Mouse (Mus musculus) heart, embryonic 11.5 days (tissue): ENCODE data around the gene Exoc2. TPM values are rescaled to one million over a fixed set of nuclear protein-coding genes. Genes with fewer than 3 reads are reported as not detected.

ENCODE experiments used
- ATAC-seq: fragments of 200-750 bp; cut with Nextera tagmentation; replicated peaks from 2 replicates; pipeline ENCODE4 v1.8.0; 2017; ENCODE audit warnings: moderate library complexity; ENCODE audit not compliant: insufficient number of reproducible peaks, low FRiP score, low TSS enrichment
- H3K27ac ChIP-seq: fragments of 300-500 bp; sonication (generic); 2 replicates; pipeline ENCODE4 v1.5.1; 2014; ENCODE audit warnings: mild to moderate bottlenecking, low read depth, low read length
- H3K27me3 ChIP-seq: fragments of 300-500 bp; sonication (generic); 2 replicates; pipeline ENCODE4 v1.6.1; 2014; ENCODE audit warnings: mild to moderate bottlenecking, low read length, mixed read lengths; ENCODE audit not compliant: control insufficient read depth, insufficient read depth
- H3K36me3 ChIP-seq: fragments of 300-500 bp; sonication (generic); 2 replicates; pipeline ENCODE4 v1.6.1; 2014; ENCODE audit warnings: mild to moderate bottlenecking, low read length, moderate library complexity, mixed read lengths; ENCODE audit not compliant: control insufficient read depth, insufficient read depth
- H3K4me1 ChIP-seq: fragments of 300-500 bp; sonication (generic); 2 replicates; pipeline ENCODE4 v1.6.1; 2014; ENCODE audit warnings: low read length; ENCODE audit not compliant: control insufficient read depth, insufficient read depth
- H3K4me2 ChIP-seq: fragments of 300-500 bp; sonication (generic); 2 replicates; pipeline ENCODE4 v1.6.1; 2014; ENCODE audit warnings: mild to moderate bottlenecking, moderate library complexity
- H3K4me3 ChIP-seq: fragments of 300-500 bp; sonication (generic); 2 replicates; pipeline ENCODE4 v1.5.1; 2014; ENCODE audit warnings: low read depth, low read length
- H3K9ac ChIP-seq: fragments of 300-500 bp; sonication (generic); 2 replicates; pipeline ENCODE4 v1.6.1; 2014; ENCODE audit warnings: mild to moderate bottlenecking, low read depth, low read length, moderate library complexity
- H3K9me3 ChIP-seq: fragments of 300-500 bp; sonication (generic); replicated peaks from 2 replicates; pipeline ENCODE4 v1.6.1; 2016; ENCODE audit warnings: low read length; ENCODE audit not compliant: control insufficient read depth
- WGBS: fragments of 180-500 bp; shearing (Covaris S2); extraction: QIAGEN DNeasy Blood & Tissue Kit; methylation state at CpG from one replicate; pipeline ENCODE4 v1.1.7; 2014; ENCODE audit not compliant: insufficient replicate concordance; 5-methylcytosine and 5-hydroxymethylcytosine counted together
- polyA plus RNA-seq: library from polyadenylated mRNA; unstranded; fragments of >200 nt; fragmentation: Nextera tagmentation; extraction: Ambion mirVana; gene quantifications from 2 replicates; pipeline ENCODE4 v1.2.1, GENCODE M21; 2014

Exoc2 gene
- polyA plus RNA-seq, 1 experiment from 2014 or later = 25.8 TPM

- no peaks in the 10 kb centered on the region for H3K9me3 ChIP-seq
- no peaks in the 10 kb centered on the region for H3K27me3 ChIP-seq
- no peak for ATAC-seq
- no peaks in the 10 kb centered on the region for H3K36me3 ChIP-seq
- no peak overlapping the region for H3K9ac ChIP-seq
- 89% methylated on average over 7 of the region's 7 CpGs for WGBS
- H3K4me1 ChIP-seq = no peaks in the 10 kb centered on the region
- no peak overlapping the region for H3K27ac ChIP-seq
- H3K4me2 ChIP-seq = no peak overlapping the region
- no peak overlapping the region for H3K4me3 ChIP-seq
Measured at GRCm38 (mm10) chr13:30901387-30902041, 72.4 kb downstream of the Exoc2 start.

- no peaks in the 10 kb centered on the region for H3K36me3 ChIP-seq
- H3K4me1 ChIP-seq = no peaks in the 10 kb centered on the region
- H3K4me2 ChIP-seq = no peak overlapping the region
- ATAC-seq = no peak
- no peaks in the 10 kb centered on the region for H3K9me3 ChIP-seq
- H3K27ac ChIP-seq = no peak overlapping the region
- H3K27me3 ChIP-seq = no peaks in the 10 kb centered on the region
- 82% methylated on average over 6 of the region's 6 CpGs for WGBS
- H3K9ac ChIP-seq = no peak overlapping the region
- H3K4me3 ChIP-seq = no peak overlapping the region
Measured at GRCm38 (mm10) chr13:30894015-30894634, 79.8 kb downstream of the Exoc2 start.

- Histone ChIP-seq H3K4me1 (no peaks in the 10 kb centered on the region), H3K36me3 (no peaks in the 10 kb centered on the region), H3K9ac (no peak overlapping the region), H3K9me3 (no peaks in the 10 kb centered on the region), H3K27me3 (no peaks in the 10 kb centered on the region), H3K4me2 (no peak overlapping the region), H3K27ac (no peak overlapping the region), H3K4me3 (no peak overlapping the region)
- ATAC-seq = no peak
- 74% methylated on average over 4 of the region's 4 CpGs for WGBS
Measured at GRCm38 (mm10) chr13:30892315-30892714, 81.6 kb downstream of the Exoc2 start.

GRCm38 (mm10) chr13:30891223-30891622 lies 82.7 kb downstream of the Exoc2 start:
- no peaks in the 10 kb centered on the region for H3K4me1 ChIP-seq
- H3K27ac ChIP-seq = no peak overlapping the region
- H3K4me2 ChIP-seq = no peak overlapping the region
- no peaks in the 10 kb centered on the region for H3K36me3 ChIP-seq
- no peaks in the 10 kb centered on the region for H3K27me3 ChIP-seq
- WGBS = 52% methylated on average over 5 of the region's 5 CpGs
- no peaks in the 10 kb centered on the region for H3K9me3 ChIP-seq
- H3K4me3 ChIP-seq = no peak overlapping the region
- no peak overlapping the region for H3K9ac ChIP-seq
- no peak for ATAC-seq

DNA sequence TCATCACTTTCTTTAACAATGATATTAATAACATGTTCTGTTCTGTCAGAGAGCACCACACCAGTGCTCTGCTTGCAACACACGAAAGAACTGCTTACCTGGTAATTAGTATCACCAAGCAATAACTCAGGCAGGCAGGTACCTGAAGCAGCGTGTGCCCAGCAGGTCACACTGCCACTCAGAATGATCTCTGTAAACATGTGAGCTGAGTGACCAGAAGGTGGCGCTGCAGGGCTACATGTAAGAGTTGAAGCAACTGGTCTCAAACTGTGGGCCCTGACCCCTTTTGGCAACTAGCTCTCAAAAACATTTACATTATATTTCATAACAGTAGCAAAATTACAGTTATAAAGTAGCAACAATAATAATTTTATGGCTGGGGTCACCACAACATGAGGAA lies 85.4 kb downstream of the Exoc2 start:
- Histone ChIP-seq H3K4me3 (no peak overlapping the region), H3K4me1 (no peaks in the 10 kb centered on the region), H3K9me3 (no peaks in the 10 kb centered on the region), H3K27me3 (no peaks in the 10 kb centered on the region), H3K27ac (no peak overlapping the region), H3K36me3 (no peaks in the 10 kb centered on the region), H3K4me2 (no peak overlapping the region), H3K9ac (no peak overlapping the region)
- ATAC-seq = no peak
- 15% methylated on average over 3 of the region's 3 CpGs for WGBS

DNA sequence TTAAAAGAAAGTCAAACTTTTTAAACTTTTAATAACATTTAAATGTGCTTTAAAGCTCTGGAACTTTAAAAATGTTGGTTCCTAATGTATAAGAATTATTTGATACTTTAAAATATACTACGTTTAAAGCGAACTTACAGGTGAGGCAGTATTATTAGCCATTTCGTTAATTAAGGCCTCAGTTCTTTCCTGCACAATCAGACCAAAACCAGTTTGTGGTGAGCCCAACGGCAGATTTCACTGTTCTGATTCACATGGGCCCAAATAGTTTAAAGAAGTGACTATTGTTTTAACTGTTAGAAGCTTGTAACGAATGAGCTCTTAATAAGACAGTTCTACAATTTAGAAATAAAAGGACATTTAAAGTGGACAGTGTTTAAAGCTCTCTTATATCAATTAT lies 93.6 kb downstream of the Exoc2 start:
- H3K4me1 ChIP-seq = no peaks in the 10 kb centered on the region
- H3K9me3 ChIP-seq = no peaks in the 10 kb centered on the region
- H3K4me2 ChIP-seq = no peak overlapping the region
- H3K27me3 ChIP-seq = no peaks in the 10 kb centered on the region
- no peak overlapping the region for H3K9ac ChIP-seq
- peaks cover 3% of the 10 kb centered on the region; the same call in 1 of the 2 replicates for H3K36me3 ChIP-seq
- no peak overlapping the region for H3K4me3 ChIP-seq
- WGBS = 85% methylated on average over 5 of the region's 5 CpGs
- ATAC-seq = no peak
- no peak overlapping the region for H3K27ac ChIP-seq

DNA sequence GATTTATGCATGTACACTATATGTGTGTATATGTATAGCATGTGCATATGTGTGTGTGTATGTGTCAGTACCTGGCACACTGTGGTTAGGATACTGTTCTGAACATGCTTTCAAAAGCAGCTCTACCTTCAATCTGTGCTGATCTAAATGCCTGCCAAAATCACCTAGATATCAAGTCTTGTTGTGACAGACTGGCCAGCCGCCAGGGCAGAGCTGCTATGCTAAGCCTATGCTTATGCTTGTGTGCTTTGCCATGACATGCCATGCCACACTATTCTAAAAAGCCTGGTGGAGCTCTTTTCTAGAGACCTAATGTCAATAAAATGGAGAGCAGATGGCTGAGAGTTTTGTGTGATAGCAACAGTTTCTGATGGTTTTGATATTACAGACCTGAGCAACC lies 94.0 kb downstream of the Exoc2 start:
- H3K36me3 ChIP-seq = peaks cover 3% of the 10 kb centered on the region; the same call in 1 of the 2 replicates
- 85% methylated on average over 1 of the region's 1 CpGs for whole genome bisulfite sequencing
- ATAC-seq = no peak

GRCm38 (mm10) chr13:30875825-30876224 lies 98.1 kb downstream of the Exoc2 start:
- no peaks in the 10 kb centered on the region for H3K9me3 ChIP-seq
- no peak overlapping the region for H3K27ac ChIP-seq
- H3K27me3 ChIP-seq = no peaks in the 10 kb centered on the region
- peaks cover 3% of the 10 kb centered on the region; the same call in 1 of the 2 replicates for H3K36me3 ChIP-seq
- H3K9ac ChIP-seq = no peak overlapping the region
- WGBS = 85% methylated on average over 3 of the region's 3 CpGs
- no peaks in the 10 kb centered on the region for H3K4me1 ChIP-seq
- no peak for ATAC-seq
- no peak overlapping the region for H3K4me3 ChIP-seq
- no peak overlapping the region for H3K4me2 ChIP-seq

More for the DNA sequence above, 94.0 kb downstream of the Exoc2 start:
- no peak overlapping the region for H3K27ac ChIP-seq
- H3K4me3 ChIP-seq = no peak overlapping the region
- H3K4me2 ChIP-seq = no peak overlapping the region
- H3K9me3 ChIP-seq = no peaks in the 10 kb centered on the region
- H3K27me3 ChIP-seq = no peaks in the 10 kb centered on the region
- no peaks in the 10 kb centered on the region for H3K4me1 ChIP-seq
- no peak overlapping the region for H3K9ac ChIP-seq

- no peak for ATAC-seq
- H3K27ac ChIP-seq = no peak overlapping the region
Measured at GRCm38 (mm10) chr13:30873472-30873871, 100.4 kb downstream of the Exoc2 start.

More at GRCm38 (mm10) chr13:30873472-30873871, 100.4 kb downstream of the Exoc2 start:
- H3K4me3 ChIP-seq = no peak overlapping the region
- H3K4me2 ChIP-seq = no peak overlapping the region
- H3K27me3 ChIP-seq = no peaks in the 10 kb centered on the region
- H3K4me1 ChIP-seq = no peaks in the 10 kb centered on the region
- H3K9me3 ChIP-seq = no peaks in the 10 kb centered on the region
- H3K9ac ChIP-seq = no peak overlapping the region
- 49% methylated on average over 1 of the region's 1 CpGs for WGBS
- H3K36me3 ChIP-seq = peaks cover 3% of the 10 kb centered on the region; the same call in 1 of the 2 replicates
